ENCODE assay signal across 8 mouse cellular contexts in genomic region chr13:98354871-98355558, GRCm38 (mm10). TPM values are rescaled to one million over a fixed set of nuclear protein-coding genes. Genes with fewer than 3 reads are reported as not detected.
A peak's percentile ranks its signal among the peaks of the same experiment; 100 is the strongest.
DNase-seq lines count a peak whose midpoint lies in the region; ATAC-seq and TF ChIP-seq lines count a peak whose summit lies in the region.

No protein-coding gene starts in this region.

- peaks cover 18% of the 10 kb centered on the region for H3K4me1 ChIP-seq in liver, postnatal 0 days (ENCODE audit: insufficient read depth)
- H3K4me1 ChIP-seq in stomach, embryonic 14.5 days (ENCODE audit: control insufficient read depth, insufficient read depth, low read length) = peaks cover 18% of the 10 kb centered on the region

- no peak overlapping the region for H3K9ac ChIP-seq in liver, postnatal 0 days (replicated peaks)
- no peak overlapping the region for H3K9ac ChIP-seq in stomach, embryonic 14.5 days (replicated peaks; ENCODE audit: low read depth, low read length)

- under 1% methylated on average over 60 of the region's 102 CpGs for WGBS in liver, postnatal 0 days (ENCODE audit: insufficient replicate concordance)
- 1% methylated on average over 83 of the region's 102 CpGs for WGBS in stomach, embryonic 14.5 days

- TF ChIP-seq EP300 in liver, postnatal 0 days (IDR thresholded peaks at IDR 0.05; ENCODE audit: low read depth) = no peak

- TF ChIP-seq CTCF in liver, postnatal 0 days (IDR thresholded peaks at IDR 0.05; ENCODE audit: low read depth) = no peak

- H3K4me2 ChIP-seq in liver, postnatal 0 days (ENCODE audit: low read depth, low read length) = peak overlapping the region; percentile 64
- peak overlapping the region; percentile 73 for H3K4me2 ChIP-seq in stomach, embryonic 14.5 days (replicated peaks; ENCODE audit: low read depth, low read length)

- no peaks in the 10 kb centered on the region for H3K36me3 ChIP-seq in liver, postnatal 0 days (replicated peaks; ENCODE audit: insufficient read depth, low read length)
- H3K36me3 ChIP-seq in stomach, embryonic 14.5 days (ENCODE audit: control insufficient read depth, insufficient read depth, low read length) = no peaks in the 10 kb centered on the region

- ATAC-seq in erythroid progenitor cell, adult 5-6 weeks (replicated peaks; ENCODE audit: low FRiP score, poor library complexity, severe bottlenecking) = peak; percentile 30; the same call in 1 of the 2 replicates
- peak; percentile 24 for ATAC-seq in inflammation-experienced regulatory T-cells, adult 6 months
- ATAC-seq in liver, postnatal 0 days = peak; percentile 27; the same call in 1 of the 2 replicates
- ATAC-seq in stomach, embryonic 14.5 days (ENCODE audit: insufficient number of reproducible peaks, insufficient read depth, low FRiP score, low read depth) = no peak

- peak overlapping the region; percentile 42 for H3K4me3 ChIP-seq in liver, postnatal 0 days (ENCODE audit: low read depth, low read length)
- H3K4me3 ChIP-seq in stomach, embryonic 14.5 days (ENCODE audit: low read depth, low read length) = peak overlapping the region; percentile 33

- peaks cover 96% of the 10 kb centered on the region for H3K27me3 ChIP-seq in liver, postnatal 0 days (ENCODE audit: insufficient read depth, low read length)
- H3K27me3 ChIP-seq in stomach, embryonic 14.5 days (ENCODE audit: control insufficient read depth, insufficient read depth, low read length) = peaks cover 69% of the 10 kb centered on the region

- no peak overlapping the region for H3K27ac ChIP-seq in liver, postnatal 0 days (ENCODE audit: low read depth)
- H3K27ac ChIP-seq in stomach, embryonic 14.5 days (ENCODE audit: low read length) = no peak overlapping the region

- DNase-seq in kidney, adult 11 months = peak; percentile 7
- DNase-seq in kidney, adult 8-10 months = no peak
- peak; percentile 54 for DNase-seq in Muller cell, postnatal 12 days (ENCODE audit: inconsistent ontology term)
- DNase-seq in liver, postnatal 0 days = peak; percentile 26
- DNase-seq in frontal cortex, postnatal 10 days (ENCODE audit: low spot score in 2 of 2) = no peak

- H3K9me3 ChIP-seq in liver, postnatal 0 days (ENCODE audit: low read length) = no peaks in the 10 kb centered on the region
- no peaks in the 10 kb centered on the region for H3K9me3 ChIP-seq in stomach, embryonic 14.5 days (ENCODE audit: control insufficient read depth, low read depth, low read length)

RNA-seq across cellular contexts. Expression of gene Foxd1, which starts 1.0 kb away (rescaled TPM):
- not detected in 2 replicates for total RNA-seq in erythroid progenitor cell, adult 5-6 weeks (2015; ENCODE audit: low replicate concordance)
- not detected in 2 replicates for total RNA-seq in erythroid progenitor cell, adult 5-6 weeks (2017; ENCODE audit: low replicate concordance)
- not detected for polyA plus RNA-seq in inflammation-experienced regulatory T-cells, adult 6 months (2017; shearing (Covaris generic))
- polyA plus RNA-seq in liver, postnatal 0 days (2015; fragmentation: Nextera tagmentation; extraction: Ambion mirVana) = not detected in 2 replicates
- not detected in 2 replicates for polyA plus RNA-seq in stomach, embryonic 14.5 days (2014; fragmentation: Nextera tagmentation; extraction: Ambion mirVana)

RNA-seq across cellular contexts. Expression of gene Btf3, which starts 38.2 kb away (rescaled TPM):
- 342 and 418 TPM in 2 replicates for total RNA-seq in erythroid progenitor cell, adult 5-6 weeks (2015; ENCODE audit: low replicate concordance)
- 341 and 451 TPM in 2 replicates for total RNA-seq in erythroid progenitor cell, adult 5-6 weeks (2017; ENCODE audit: low replicate concordance)
- 100 to 1,000 TPM; 694 to 907 (median 874) TPM for polyA plus RNA-seq in inflammation-experienced regulatory T-cells, adult 6 months (2017; shearing (Covaris generic))
- polyA plus RNA-seq in liver, postnatal 0 days (2015; fragmentation: Nextera tagmentation; extraction: Ambion mirVana) = 306 and 312 TPM in 2 replicates
- polyA plus RNA-seq in stomach, embryonic 14.5 days (2014; fragmentation: Nextera tagmentation; extraction: Ambion mirVana) = 666 and 685 TPM in 2 replicates

Comparison
In these comparisons a context has a peak if more than half of its experiments do, and no peak if none do; other contexts are left out.
1. DNase-seq: peak in kidney, adult 11 months (single experiment), Muller cell, postnatal 12 days (single experiment) and liver, postnatal 0 days (single experiment); none in kidney, adult 8-10 months (0 of 2) and frontal cortex, postnatal 10 days (0 of 2).